Mouse (Mus musculus) CD4-positive naive resting alpha-beta T cell, adult 57 days (primary cell): ENCODE measurements around the gene Klhdc7b. TPM values are rescaled to one million over a fixed set of nuclear protein-coding genes. Genes with fewer than 3 reads are reported as not detected.

Source experiments
- total RNA-seq: library from RNA; stranded (reverse); gene quantifications from one replicate; pipeline ENCODE4 v1.2.4, GENCODE M21; 2023

Klhdc7b gene
- not detected for total RNA-seq

GRCm38 (mm10) chr15:89384617-89385016, at the start of gene Klhdc7b:
TSS of gene Klhdc7b (plus strand) at chr15:89384917.

GRCm38 (mm10) chr15:89355241-89356187, 29.2 kb upstream of the Klhdc7b start, which contains the start of the genes Lmf2 and Ncaph2:
TSS of gene Lmf2 (minus strand) at chr15:89355659.
TSS of gene Ncaph2 (plus strand) at chr15:89355719.

GRCm38 (mm10) chr15:89373762-89374248, 10.9 kb upstream of the Klhdc7b start, which contains the start of gene Sco2:
TSS of gene Sco2 (minus strand) at chr15:89373846.

GRCm38 (mm10) chr15:89376957-89377356, 7.8 kb upstream of the Klhdc7b start, which contains the start of gene Tymp:
TSS of gene Tymp (minus strand) at chr15:89377039.

GRCm38 (mm10) chr15:89378831-89379401, 5.8 kb upstream of the Klhdc7b start, which contains the start of gene Odf3b:
TSS of gene Odf3b (minus strand) at chr15:89379282.

GRCm38 (mm10) chr15:89410118-89410517, 25.4 kb downstream of the Klhdc7b start, which contains the start of gene Syce3:
TSS of gene Syce3 (minus strand) at chr15:89410503.

GRCm38 (mm10) chr15:89425711-89426121, 41.0 kb downstream of the Klhdc7b start, which contains the start of gene Cpt1b:
TSS of gene Cpt1b (minus strand) at chr15:89425863.

GRCm38 (mm10) chr15:89429352-89430221, 44.9 kb downstream of the Klhdc7b start, which contains the start of the genes C730034F03Rik, Gm44502 and Chkb:
TSS of gene C730034F03Rik (plus strand) at chr15:89429589.
TSS of gene Gm44502 (minus strand) at chr15:89429696.
TSS of gene Chkb (minus strand) at chr15:89429908.

Other genes with a start within 250 kb of the Klhdc7b start
- gene Mapk12, start 244.2 kb upstream of the Klhdc7b start, total RNA-seq = 3.4 TPM
- gene Mapk11, start 235.3 kb upstream of the Klhdc7b start, total RNA-seq = 29.8 TPM
- 2.9 TPM for gene Plxnb2, start 204.1 kb upstream of the Klhdc7b start, total RNA-seq
- 24.3 TPM for gene Dennd6b, start 188.4 kb upstream of the Klhdc7b start, total RNA-seq
- gene Ppp6r2, start 173.4 kb upstream of the Klhdc7b start, total RNA-seq = 42.9 TPM
- 416 TPM for gene Sbf1, start 69.6 kb upstream of the Klhdc7b start, total RNA-seq
- gene Adm2, start 62.2 kb upstream of the Klhdc7b start, total RNA-seq = not detected
- not detected for gene Miox, start 50.5 kb upstream of the Klhdc7b start, total RNA-seq
- gene Lmf2, start 29.3 kb upstream of the Klhdc7b start, total RNA-seq = 52.1 TPM
- gene Ncaph2, start 29.2 kb upstream of the Klhdc7b start, total RNA-seq = 133 TPM
- gene Sco2, start 11.1 kb upstream of the Klhdc7b start, total RNA-seq = 18.3 TPM
- gene Tymp, start 7.9 kb upstream of the Klhdc7b start, total RNA-seq = 0.50 TPM
- gene Odf3b, start 5.6 kb upstream of the Klhdc7b start, total RNA-seq = 1.7 TPM
- gene Syce3, start 25.6 kb downstream of the Klhdc7b start, total RNA-seq = not detected
- 2.2 TPM for gene Cpt1b, start 40.9 kb downstream of the Klhdc7b start, total RNA-seq
- 9.0 TPM for gene C730034F03Rik, start 44.7 kb downstream of the Klhdc7b start, total RNA-seq
- gene Gm44502, start 44.8 kb downstream of the Klhdc7b start, total RNA-seq = 2.9 TPM
- 194 TPM for gene Chkb, start 45.0 kb downstream of the Klhdc7b start, total RNA-seq
- gene Mapk8ip2, start 69.0 kb downstream of the Klhdc7b start, total RNA-seq = not detected
- 13.7 TPM for gene Arsa, start 92.5 kb downstream of the Klhdc7b start, total RNA-seq
- gene Shank3, start 114.7 kb downstream of the Klhdc7b start, total RNA-seq = 1.0 TPM
- gene Acr, start 183.4 kb downstream of the Klhdc7b start, total RNA-seq = not detected
- 0.68 TPM for gene Rabl2, start 207.0 kb downstream of the Klhdc7b start, total RNA-seq